Mouse (Mus musculus) frontal cortex, postnatal 25 days (tissue): ENCODE measurements around the gene Trim8.

ENCODE experiments used
- DNase-seq, 2 experiments: peaks; one replicate each; pipeline ENCODE4 v3.0.0; 2022; ENCODE audit warnings: low spot score in 2 of 2

Gene Trim8

GRCm38 (mm10) chr19:46501401-46502068 is at the start of gene Trim8:
Trim8 (plus strand) TSS chr19:46501702.
- peak; percentile 60 to 66 for DNase-seq

GRCm38 (mm10) chr19:46452052-46452827 is 49.3 kb upstream of the Trim8 start:
- peak; percentile 24 to 46 for DNase-seq

GRCm38 (mm10) chr19:46452916-46453315 is 48.6 kb upstream of the Trim8 start:
- no peak for DNase-seq

DNA sequence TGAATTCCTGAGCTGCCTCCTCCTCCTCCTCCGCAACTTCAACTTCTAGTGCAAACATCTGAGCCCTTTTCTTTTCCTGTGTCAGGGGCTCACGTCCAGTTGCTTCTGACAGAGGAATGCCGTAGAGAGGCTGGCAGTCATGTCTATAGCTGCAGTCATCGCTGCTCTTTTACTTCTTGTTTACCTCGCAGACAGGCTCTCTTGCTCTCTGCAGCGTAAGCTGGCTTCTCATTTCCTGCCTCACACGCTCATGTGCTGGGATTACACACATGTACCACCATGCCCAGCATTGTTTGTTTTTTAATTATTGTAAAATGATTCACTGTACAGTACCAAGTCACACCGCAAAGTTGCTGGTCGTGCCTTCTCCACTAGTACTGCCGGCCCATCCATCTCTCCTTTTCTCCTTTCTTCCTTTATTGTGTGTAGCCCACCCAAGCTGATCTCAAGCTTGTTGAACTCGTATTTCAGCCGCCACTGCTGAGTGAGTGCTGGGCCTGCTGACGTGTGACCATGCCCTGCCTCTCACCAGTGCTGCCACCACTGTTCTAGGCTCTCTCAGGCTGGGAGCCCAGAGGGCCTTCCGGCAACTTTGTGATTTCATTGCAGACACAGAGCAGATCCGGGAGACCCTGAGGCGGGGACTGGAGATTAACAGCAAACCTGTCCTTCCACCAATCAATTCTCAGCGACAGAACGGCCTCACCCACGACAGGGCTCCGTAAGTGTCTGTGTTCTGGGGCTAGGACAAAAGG is 47.2 kb upstream of the Trim8 start:
- DNase-seq, result no peak

GRCm38 (mm10) chr19:46455032-46455431 is 46.5 kb upstream of the Trim8 start:
- no peak for DNase-seq

DNA sequence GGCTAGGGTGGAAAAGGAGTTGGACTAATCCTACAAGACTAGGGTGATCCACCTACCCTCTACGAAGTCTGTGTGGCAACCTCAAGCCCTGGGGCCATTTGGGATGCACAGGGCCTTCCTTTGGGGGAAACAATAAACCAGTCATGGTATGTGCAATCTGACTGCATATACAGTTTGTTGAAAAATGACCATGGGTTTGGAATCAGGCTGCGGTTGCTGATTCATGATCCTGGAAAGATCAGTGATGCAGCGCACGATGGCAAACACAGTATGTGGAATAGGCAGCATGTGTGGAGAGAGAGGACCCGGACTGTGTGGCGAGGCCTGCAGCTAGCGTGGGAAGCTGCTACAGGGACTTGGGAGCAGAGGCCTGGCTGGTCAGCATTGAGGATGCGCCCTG is 45.9 kb upstream of the Trim8 start:
- no peak for DNase-seq

GRCm38 (mm10) chr19:46456018-46456735 is 45.3 kb upstream of the Trim8 start:
- no peak for DNase-seq

- DNase-seq, result no peak
Observed at GRCm38 (mm10) chr19:46457798-46458197, 43.7 kb upstream of the Trim8 start.

- DNase-seq, result no peak
Observed at GRCm38 (mm10) chr19:46459256-46459655, 42.2 kb upstream of the Trim8 start.

DNA sequence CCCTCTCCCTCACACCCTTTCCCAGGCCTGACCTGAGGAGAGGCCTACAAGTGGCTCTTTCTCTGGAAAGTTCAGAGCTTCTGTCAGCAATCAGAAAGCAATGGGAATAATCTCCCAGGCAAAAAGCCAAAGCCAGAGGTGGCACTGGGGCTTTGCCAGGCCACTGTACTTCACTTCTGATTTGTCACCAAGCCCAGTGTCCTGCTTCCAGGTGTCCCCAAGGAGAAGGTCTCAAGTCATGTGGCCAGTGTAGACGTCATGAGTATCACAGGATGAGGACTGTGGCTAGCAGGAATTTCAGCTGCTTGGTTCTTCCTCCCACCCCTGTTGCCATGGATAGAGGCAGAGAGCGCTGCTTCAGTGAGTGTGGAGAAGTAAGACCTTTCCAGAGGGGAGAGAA is 41.6 kb upstream of the Trim8 start:
- DNase-seq, result no peak

- DNase-seq, result no peak
Observed at GRCm38 (mm10) chr19:46462574-46462973, 38.9 kb upstream of the Trim8 start.

GRCm38 (mm10) chr19:46463446-46463845 is 38.1 kb upstream of the Trim8 start:
- no peak for DNase-seq

GRCm38 (mm10) chr19:46466160-46466559 is 35.3 kb upstream of the Trim8 start:
- DNase-seq, result no peak

DNA sequence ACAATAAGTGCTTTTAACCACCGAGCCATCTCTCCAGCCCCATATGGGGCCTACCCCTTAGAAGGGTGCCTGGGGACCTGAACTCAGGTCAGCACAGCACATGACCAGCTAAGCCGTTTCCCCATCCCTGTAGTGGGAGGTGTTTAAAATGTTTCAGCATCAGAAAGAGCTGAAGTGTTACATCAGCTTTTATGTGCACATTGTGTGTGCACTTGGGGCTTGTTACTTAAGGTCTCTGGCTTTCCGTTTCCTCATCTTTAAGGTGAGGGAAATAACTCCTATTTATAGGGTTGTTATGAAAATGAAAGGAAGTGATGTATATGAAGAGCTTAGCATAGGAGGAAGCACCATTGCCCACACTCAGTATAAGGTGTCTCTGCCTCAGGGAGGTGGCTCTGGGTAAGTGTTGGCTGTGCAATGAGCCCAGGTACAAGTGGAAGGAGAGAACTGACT is 34.4 kb upstream of the Trim8 start:
- no peak for DNase-seq

DNA sequence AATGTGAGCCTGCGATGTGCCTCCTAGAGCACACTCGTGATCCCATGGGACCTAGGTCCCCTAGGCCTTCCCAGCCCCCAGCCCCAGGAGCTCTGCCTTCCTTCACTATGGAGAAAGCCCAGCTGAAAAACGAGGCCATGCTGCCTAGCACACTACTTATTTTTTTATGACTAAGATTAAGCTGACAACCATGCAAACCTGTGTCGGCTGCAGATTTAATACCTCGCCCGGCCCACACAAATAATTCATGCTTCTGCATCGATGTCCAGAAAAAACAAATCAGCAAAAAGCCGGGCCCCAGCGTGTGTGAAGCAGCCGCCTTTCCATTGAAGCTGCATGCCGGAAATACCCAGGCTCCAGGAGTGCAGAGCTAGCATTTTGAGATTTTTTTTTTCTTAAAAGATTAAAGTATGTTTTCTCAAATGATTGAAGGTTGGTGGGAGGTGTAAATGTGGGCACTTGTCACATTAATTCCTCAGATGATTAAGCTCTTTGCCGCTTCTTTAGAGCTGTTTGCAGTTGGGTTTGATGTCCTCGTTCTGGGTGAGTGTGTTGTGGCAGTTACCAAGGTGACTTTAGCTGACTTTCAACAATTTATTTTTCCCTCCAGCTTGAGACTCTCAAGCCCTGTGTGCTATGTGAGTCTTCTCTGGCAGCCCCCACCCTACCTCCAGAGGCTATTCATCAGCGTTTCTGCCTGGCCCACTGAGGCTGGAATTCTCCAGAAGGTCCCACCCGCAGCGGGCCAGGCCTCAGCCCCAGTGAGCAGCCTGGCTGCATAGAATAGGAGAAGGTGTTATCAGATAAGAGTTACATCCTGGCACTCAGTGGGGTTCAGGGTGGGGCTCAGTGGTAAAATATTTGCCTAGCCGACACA is 30.9 kb upstream of the Trim8 start:
- DNase-seq, result no peak

DNA sequence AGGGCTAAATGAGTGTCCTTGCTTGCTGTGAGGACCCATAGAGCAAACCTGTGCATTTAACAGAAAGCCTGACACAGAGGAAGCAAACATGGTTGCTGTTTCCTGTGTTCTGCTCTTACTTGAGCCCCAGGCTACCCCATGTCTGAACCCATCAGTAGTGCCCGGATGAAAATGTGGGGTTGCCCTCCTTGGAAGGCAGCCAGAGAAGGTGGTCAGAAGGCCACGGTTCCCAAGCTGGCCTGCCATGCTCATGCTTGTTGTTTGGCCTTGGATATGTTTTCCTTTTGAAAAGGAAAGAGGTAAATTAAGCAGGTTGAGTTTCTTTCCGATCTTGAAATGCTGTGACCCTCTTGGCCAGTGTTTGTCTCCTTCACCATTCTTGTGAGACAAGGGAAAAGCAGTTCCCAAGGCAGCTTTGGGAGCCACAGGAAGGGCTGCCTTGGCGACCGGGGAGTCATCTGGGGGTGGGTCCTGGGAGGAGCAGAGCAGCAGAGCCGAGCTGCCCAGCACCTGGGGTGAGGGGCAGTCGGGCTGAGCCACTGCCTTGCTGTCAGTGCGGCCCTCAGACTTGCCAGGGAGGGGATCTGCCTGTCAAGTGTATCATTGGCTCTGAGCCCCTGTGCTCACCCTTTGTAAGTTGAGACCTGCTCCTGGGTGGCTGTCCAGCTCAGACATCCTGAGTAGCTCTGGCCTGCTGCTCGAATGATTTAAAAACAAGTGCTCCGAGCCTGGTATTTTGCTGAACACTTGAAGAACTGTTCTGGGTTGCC is 30.0 kb upstream of the Trim8 start:
- DNase-seq, result no peak

GRCm38 (mm10) chr19:46477432-46477845 is 24.1 kb upstream of the Trim8 start:
- DNase-seq, result no peak

- DNase-seq, result no peak
Observed at GRCm38 (mm10) chr19:46478242-46478641, 23.3 kb upstream of the Trim8 start.

DNA sequence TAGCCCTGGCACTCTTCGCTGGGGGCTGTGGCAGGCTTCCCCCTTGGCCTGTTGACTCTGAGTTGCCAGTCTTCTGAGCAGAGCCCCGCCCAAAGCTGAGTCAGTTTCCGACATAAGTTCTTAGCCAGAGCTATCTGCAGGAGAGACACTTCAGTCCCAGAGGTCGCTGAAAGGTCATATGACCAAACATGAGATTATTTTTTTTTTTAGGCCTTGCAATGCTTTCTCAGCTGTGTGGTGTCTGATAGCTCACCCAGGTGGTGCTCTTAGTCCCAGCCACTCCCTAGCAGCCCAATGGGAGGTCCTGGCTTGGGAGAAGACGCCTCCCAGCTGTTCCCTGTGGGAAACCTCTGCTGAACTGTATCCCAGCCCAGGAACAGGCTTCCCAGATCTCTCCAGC is 22.7 kb upstream of the Trim8 start:
- DNase-seq, result no peak
